Mouse (Mus musculus) adrenal gland, adult (tissue): ENCODE data around the gene Ror1.

Experiments used
- DNase-seq, 2 experiments: peaks; one replicate each; pipeline ENCODE4 v3.0.0; 2022 to 2023; ENCODE audit warnings: low spot score in 1 of 2; ENCODE audit not compliant: inconsistent age in 2 of 2

Ror1 gene

DNA sequence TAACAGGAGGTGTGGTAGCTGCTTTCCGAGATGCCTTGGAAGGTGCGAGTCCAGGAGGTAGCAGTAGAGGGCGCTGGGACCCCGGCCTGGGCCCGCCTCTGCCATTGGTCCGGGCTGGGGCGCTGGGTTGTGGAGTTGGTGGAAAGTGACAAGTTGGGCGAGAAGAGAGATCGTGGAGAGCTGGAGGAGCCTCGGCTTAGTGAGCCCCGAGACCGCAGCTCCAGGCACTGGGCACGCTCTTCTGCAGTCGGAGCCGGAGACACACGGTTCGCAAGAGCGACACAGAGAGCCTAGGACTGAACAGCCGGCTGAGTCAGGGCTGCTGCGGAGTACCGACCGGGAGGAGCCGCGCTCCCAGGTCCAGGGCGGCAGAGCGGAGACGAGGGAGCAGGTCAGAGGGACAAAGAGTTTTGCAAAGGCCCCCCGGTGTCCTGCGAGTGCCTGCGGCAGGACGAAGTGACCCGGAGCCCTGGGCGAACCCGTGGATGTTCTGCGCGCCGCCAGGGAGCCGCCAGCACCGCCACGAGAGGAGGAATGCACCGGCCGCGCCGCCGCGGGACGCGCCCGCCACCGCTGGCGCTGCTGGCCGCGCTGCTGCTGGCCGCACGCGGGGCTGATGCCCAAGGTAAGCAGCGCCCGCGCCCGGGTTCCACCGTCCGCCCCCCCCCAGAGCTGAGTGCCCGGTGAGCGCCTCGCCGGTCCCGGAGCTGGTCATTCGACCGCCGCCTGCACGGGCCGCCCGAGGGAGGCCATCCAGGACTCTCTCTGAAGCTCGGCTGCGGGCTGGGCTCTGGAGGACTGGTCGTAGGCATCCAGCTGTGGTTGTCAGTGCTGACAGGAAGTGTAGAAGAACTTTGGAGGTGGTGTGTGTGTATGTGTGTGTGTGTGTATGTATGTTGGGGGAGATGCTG, at the start of gene Ror1:
Ror1 (plus strand) TSS at position 107 of the 911 bp plus-strand sequence.
- peak; percentile 88 to 97 for DNase-seq

DNA sequence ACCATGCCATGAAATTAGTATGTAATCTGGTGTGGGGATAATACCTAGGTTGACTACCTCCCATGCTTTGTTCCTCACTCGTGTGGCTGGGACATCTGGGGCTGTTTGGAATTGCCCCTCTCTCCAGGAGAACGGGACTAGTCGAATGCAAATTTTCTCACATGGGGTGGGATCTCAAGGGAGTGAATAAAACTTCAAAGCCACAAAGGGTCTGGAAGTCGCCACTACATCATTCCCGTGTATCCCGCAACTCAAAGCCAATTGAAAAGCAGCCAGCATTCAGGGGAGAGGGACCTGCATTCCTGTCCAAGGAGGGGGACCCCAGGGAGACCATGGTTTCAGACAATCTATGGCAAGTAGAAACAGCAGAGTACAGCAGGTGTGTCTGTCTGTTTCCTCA, 48.5 kb upstream of the Ror1 start:
- no peak for DNase-seq

DNA sequence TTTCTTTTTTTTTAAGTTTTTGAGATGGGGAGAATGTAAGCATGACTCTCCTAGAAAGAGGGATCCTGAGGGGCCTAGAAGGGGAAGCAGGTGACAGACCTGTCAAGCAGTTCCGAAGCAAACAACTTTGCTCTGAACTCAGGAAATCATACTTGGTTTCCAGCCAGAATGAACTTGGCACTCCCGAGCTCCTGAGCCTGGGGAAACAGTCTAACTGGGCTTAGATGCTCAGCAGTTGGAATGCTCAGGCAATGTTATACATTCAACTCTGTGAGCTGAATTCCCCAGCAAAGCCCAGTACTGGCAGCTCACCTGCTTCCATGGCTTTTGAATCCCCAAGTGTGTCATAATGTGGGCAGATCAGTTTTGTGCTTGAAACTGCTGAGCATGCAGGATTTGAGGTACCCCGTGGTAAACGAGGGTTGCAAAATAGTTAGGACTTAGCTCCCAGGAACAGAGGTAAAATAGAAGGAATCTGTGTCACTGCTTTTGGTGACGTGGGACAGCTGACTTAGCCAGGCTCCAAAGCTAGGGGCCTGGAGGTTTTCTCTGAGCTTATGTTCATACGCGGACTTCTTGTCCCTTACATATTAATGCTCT, 47.1 kb upstream of the Ror1 start:
- DNase-seq: no peak

DNA sequence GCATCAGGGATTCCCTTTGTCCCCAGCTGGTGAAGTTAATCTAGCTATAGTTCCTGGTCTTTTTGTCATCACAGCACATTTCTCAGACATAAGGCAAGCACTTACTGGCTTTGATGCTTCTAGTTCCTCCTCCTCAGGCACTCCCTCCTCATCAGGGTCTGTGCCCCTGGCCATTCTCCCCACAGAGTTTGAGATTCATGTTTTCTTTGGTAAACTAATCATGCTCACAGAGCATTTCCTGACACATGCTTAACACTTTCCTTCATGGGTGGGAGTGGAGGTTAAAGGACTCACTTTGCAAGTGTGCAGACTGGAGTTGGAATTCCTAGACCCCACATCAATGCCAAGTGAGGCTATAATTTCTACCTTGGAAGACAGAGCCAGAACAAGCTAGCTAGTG, 43.8 kb upstream of the Ror1 start:
- DNase-seq: no peak

DNA sequence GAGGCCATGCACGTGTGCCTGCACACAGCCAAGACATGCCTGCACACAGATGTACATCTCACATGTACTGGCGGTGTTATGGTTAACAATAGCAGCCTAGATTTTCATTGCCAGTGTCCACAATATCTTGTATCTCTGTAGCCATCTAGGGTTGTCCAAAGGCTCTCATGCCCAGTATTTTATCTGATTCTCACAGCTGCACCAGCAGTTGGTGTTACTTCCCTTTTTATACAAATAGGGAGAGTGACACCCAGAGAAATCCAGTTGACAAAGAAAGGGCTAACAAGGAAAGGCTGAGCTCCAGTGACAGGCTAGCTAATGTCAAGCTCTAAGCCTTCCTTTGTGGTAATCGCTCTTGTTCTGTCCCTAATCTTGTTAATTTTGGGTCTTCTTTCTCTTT, 43.3 kb upstream of the Ror1 start:
- DNase-seq: no peak

DNA sequence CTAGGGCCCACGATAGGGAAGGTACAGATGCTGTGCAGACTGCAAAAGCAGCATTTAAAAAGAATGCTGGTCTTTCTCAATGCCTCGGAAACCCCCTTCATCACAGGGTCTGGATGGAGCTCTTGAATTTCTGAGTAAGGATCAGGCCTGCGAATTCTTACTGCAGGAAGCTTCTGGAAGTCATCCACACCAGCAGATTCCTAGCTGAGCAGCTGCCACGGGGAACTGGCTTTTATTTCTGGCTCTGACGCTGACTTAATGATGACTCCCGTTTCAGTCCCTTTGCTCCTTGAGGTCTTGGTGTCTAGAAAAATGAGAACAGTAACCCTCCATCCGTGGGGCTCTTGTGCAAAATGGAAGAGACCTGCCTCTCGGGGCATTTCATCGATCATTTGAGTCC, 39.5 kb upstream of the Ror1 start:
- no peak for DNase-seq

DNA sequence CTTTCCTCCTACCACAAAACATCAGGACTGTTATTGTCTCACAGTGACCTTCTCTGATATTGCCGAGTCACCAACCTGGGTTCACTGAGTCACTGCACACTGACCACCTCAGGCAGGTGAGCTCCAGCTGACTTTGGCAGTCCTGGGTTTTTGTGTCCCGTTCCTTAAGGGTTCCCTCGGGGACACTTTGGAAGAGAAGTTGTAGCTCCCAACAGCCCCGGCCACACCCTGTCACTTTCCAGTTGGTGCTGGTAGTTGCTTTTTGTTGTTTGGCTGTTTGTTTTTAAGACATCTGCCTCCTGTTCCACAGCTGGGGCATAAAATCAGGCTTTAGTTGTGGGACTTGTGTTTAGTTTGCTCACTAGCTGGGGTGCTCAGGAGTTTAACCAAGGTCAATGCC, 39.1 kb upstream of the Ror1 start:
- no peak for DNase-seq

DNA sequence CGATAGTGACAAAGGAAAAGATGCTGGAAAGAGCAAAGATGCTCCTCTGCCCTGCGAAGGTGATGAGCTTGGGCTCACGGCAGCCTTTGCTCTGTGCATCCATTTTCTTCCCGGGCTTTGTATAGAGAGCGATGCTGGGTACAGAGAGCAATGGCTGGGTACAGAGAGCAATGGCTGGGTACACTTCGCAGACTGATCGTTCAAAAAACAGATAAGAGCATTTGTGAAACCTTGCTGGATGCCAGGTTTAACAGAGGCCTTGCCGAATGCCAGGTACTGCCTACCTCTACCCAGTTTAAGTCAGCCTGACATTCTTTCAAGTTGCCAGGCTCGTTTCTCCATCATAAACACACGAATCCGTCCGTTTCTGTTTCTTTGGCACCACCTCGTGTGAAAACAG, 38.2 kb upstream of the Ror1 start:
- no peak for DNase-seq

DNA sequence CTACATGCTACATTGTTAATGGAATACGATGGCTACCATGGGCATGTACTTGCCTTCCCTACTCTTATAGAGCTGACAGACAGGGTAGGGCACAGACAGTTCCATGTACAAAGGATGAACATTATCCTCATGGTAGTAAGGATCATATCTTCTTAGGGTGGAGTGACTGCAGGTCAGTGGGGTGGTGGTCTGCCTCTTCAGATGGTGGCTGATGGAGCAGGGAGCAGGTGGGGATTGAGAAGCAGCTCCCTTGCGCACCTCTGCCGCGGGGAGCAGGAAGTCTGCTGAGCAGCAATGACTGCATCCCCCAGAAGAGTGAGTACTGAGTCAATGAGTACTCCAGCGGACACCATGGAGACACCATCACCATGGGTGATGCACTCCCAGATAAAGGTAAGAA, 37.0 kb upstream of the Ror1 start:
- no peak for DNase-seq

DNA sequence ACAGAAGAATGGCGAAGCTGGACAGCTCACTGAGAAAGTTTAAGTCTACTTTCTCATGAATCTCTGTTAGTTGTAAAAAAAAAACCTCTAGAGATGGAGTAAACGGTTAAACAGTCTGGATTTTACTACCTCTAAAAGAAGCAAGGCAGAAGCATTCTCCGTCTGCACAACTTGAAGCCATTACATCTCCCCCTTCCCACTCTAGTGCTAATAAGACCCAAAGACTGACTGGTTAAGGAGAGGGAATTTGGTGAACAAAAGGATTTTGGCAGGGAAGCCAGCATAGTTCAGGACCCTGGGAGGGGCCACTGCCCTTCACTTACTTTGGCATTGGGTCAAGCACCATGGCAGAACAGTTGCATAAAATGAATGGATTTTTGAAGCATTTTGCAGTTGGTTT, 35.8 kb upstream of the Ror1 start:
- DNase-seq: no peak

DNA sequence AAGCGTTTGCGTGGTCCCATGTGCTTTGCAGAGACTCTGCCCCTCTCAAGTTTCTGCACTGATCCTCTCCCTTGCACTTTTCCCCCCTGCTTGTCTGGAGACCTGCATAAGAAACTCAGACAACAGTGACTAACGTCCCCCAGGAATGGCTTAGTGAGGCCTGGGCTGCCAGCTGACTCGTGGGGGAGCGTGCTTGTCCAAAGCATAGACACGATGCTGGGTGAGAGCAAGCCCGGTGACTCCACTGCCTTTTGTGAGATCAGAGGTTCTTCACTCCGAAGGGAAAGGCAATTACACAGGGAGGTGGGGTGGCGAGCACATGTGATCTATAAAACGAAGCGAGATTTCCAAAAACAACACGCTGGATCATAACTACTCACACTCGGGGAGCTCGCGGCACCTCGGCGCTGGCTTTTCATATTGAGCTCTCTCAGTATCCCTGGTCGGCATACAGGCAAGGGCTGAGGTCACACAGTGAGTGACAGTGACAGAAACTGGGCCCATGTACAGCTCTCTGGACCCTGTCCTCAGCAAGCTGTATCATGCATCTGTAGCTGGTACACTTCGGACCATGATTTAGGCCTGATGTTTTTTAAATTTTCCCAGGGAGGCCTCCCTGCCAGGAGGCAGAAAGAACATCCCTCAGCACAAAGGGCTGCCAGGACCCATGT, 34.1 kb upstream of the Ror1 start:
- no peak for DNase-seq

DNA sequence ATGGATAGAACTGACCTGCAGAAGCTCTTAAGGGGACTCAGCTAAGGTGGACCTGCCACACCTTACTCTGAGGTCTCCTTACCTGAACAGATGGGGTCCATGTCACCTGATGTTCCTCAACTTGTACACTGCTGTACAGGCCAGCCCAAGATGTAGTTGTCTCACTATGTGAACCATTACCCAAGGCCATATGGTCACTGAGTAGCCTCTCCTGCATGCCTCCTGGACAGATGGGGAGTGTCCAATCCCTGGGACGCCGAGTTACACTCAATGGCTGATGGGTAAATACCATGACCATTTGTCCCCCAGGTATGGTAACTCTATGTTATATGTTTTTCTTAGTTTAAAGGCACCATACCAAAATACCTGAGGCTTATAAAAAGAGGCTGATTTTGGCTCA, 29.9 kb upstream of the Ror1 start:
- DNase-seq: no peak

DNA sequence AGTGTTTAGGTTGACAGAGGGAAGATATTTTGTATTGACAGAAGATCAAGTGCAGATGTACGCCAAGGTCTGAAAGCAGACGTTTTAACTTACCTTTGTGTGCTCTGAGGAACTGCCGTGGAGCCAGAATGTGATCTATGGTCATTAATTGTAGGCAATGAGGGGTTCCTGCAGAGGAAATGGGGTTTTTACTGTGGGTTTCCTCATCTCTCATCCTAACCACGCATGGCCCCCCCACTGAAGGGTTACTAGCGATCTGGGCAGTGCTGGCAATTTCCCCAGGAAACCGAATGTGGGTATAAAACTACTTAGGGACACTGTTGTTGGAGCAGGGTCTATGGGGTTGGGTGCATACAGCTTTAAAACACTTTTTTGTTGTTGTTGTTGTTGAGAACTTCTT, 25.5 kb upstream of the Ror1 start:
- DNase-seq: no peak

DNA sequence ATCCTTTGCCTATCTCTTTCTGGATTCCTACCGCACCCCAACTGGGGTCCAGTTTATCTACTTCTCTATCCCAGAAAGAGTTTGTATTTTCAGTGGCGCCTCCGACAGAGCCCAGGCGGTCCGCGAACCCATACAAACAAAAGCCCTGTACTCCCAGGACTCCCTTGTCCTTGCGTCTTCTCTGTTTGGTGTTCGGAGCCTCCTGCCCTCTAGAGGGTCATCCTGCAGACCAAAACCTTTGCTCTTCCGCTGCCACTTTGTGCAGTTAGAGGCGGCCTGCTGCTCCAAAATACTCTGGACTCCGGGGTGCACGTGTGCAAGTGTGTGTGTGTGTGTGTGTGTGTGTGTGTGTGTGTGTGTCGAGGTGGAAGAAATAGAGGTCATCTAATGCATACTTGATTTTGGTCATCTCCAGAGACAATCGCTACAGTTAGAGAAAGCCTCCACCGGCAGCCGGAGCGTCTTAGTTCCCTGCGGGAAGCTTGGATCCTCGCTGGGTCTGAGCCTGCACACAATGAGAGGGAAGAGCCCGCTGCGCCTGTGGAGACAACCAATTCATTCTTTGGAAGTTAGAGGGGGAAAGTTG, 1.1 kb downstream of the Ror1 start:
- DNase-seq: peak; percentile 13 to 51

DNA sequence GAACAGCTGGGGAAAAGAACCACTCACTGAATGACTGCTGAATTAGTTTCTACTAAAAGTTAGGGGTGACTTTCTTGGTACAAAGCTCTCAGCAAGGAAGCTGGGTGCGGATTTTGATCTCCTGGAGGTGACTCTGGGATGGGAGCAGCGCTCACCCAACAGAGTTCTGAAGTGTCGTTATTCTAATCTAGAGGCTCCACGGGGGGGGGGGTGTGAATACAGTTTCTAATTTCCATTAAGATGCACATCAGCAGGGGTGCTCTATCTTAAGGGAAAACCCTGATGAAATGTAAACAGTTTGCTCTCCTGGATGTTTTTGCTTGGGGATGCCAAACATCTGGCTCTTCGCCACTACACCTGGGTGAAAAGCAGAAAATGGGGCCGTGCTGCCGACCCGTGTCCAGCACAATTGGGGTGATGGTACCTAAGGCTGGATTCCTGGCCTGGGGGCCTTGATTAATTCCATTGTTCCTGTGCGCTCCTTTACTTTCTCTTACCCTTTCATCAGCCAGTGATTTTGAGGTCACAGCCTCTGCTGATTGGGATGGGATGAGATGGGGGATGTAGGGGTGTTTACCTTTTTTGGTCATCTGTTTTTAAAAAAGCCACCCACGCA, 1.9 kb downstream of the Ror1 start:
- no peak for DNase-seq

DNA sequence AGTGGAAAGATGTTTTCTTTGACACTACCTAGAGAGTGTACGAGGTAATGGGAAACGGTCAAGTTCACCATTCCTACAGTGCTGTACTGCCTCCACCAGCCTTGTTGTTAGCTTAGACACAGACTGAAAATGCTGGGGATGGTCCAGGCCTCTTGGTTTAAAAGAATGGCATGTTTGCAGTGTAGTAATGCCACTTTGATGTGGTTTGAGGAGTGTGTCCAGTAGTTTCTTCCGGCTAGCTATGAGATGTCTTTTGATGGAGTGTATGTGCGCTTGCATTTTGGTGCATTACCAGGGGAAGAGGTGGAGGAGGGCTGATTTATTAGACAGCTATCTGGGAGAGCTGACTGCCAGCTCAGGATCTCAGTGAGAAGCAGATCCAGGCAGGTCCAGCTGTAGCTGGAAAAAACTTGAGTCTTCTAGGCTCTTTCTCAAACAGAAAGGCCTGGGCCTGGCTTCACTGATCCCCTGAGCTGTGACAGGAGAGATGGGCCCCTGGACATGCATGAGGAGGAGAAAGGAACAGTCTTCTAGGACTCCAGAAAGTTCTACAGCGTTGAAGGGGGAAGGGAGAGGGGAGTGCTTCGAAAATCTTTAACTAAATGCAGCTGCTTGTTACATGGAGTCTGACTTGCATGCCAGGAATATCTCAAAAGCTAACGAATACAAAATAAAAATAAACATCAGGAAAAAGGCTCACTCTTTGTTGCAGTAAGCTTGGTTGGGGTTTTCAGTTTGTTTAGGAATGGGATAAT, 5.7 kb downstream of the Ror1 start:
- no peak for DNase-seq

DNA sequence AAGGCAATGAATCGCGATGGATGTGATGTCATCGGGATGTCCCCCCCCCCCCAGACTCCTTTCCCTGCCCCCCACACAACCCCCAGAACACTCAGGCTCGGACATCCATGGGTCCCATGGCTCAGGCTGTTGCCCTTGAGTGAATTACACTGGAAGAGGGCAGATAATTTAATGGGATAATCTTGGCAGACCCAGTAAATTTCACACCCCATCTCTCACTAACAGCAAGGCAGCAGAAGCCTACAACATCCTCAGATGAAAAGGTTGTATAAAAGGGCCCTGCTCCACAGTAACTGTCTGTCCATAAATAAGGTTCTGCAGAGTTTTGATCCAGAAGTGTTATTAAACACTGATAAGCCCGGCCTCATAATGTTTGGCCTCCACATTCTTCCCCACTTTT, 6.3 kb downstream of the Ror1 start:
- no peak for DNase-seq

DNA sequence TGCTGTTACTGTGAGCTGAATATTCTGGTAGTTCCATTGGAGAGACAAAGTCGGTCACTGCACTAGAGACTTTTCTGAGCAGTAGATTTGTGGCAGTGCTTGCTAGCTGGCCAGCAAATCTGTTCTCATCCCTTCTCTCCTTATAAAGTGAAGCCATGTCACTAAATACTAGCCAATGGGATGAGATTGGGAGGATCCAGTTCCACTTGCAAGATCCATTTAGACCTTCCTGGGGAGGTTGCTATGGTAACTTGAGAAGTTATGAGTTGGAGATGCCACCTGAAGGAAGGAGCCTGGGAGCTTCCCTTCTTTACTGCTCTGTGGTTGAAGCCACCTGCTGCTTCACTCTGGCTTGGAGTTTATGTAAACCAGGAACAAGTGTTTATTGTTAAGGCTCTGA, 8.7 kb downstream of the Ror1 start:
- no peak for DNase-seq

DNA sequence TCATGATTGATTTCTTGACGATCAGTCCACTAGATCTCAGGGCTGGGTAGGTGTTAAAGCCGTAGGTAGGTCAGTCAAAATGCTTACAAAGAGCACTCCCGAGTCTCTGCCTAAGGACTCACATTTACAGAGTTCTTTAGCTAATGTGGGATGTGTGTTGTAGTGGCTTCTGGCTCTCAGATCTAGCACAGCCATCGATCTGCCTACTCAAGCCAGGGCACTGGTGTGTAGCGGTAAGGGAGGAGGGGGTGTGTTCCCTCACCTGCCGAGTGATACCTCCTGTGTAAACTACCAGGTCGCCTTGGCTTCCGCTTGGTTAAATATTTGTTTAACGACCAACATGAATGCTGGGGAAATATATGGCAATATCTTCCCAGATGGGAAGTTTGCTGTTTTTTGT, 12.0 kb downstream of the Ror1 start:
- DNase-seq: peak in 1 of 2 experiments; percentile 15

DNA sequence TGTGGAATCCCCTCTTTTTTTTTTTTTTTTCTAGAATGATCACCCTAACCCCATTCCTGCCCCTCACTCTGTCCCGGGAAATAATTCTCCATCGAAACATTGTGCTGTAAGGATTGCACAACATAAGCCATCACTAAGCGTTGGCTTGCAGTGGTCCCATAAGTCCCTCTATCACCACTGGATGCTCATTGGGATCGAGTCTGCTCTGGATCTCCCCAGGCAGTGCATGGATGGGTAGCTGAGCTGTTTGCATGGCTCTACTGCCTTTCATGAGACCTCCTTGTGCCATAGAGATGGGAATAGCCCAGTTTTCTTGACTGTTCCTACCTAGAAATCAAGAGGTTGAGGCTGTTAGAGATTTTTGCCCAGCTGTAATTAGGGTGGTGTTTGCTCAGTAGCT, 13.0 kb downstream of the Ror1 start:
- no peak for DNase-seq

DNA sequence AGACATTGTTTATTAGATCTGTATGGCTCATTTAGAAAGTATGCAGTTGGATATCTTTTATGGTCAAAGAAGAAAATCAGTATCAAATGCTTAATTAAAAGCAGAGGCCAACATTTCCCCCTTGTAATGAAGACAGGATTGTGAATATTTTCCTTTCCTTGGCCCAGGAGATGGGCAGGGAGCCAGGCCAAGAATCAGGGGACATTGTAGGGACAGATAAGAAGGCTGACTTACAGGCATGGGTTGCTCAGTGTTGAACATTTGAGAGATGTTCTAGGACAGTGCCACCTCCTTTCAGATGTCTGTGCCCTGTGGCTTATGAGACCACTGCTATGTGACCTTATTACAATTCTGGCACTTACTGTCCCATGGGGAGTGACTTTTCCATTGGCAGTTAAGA, 18.6 kb downstream of the Ror1 start:
- DNase-seq: no peak
